Mouse (Mus musculus) G1E-ER4 (cell line): Measurements from ENCODE around the gene Blzf1. TPM values are rescaled to one million over a fixed set of nuclear protein-coding genes. Genes with fewer than 3 reads are reported as not detected.

Experiments used
- GATA1 ChIP-seq: IDR thresholded peaks from one replicate; pipeline ENCODE4 v1.8.0; 2012; ENCODE audit warnings: low read length, inconsistent platforms
- polyA plus RNA-seq: library from polyadenylated mRNA; stranded (reverse); fragments of >175 nt; gene quantifications from 2 replicates; pipeline ENCODE4 v1.2.3, GENCODE M21; 2012

Gene Blzf1
- polyA plus RNA-seq, 1 experiment, result 1.6 TPM

DNA sequence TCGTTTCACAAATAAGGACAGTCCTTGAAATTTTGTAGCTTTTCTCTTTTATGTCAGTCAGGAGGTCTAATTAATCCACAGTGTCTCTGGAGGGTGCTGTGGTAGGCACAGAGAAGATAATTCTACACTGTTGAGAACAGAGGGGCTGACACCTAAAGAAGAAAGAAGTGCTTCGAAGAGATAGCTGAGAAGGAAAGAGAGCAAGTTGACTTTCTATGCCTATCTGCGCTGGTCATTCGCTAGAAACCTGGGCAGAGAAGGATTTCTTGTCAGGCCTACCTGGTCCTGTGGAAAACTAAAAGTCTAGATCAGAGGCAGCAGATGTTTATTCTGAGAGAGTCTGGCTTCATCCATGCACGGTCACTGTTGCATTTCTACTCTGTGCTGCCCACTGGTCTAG, 6.8 kb upstream of the Blzf1 start:
- no peak for TF ChIP-seq GATA1

DNA sequence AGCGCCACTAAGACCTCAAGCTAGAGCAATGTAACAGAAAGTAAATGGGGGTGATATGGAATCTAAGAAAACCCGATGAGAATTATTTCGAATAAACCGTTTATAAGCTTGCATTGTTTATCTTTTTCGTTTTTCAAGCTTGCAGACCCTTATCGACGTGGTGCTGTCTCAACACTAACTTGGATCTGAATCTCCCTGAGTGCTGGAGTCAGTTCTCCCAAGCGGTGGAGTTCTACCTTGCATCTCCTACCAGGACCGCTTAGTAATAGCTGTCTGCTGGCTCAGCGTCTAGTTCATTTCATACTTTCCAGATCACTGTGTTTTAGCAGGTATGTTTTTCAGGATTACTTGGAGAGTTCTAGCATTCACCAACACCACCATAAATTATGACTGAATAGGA, 633 bp upstream of the Blzf1 start:
- no peak for TF ChIP-seq GATA1

DNA sequence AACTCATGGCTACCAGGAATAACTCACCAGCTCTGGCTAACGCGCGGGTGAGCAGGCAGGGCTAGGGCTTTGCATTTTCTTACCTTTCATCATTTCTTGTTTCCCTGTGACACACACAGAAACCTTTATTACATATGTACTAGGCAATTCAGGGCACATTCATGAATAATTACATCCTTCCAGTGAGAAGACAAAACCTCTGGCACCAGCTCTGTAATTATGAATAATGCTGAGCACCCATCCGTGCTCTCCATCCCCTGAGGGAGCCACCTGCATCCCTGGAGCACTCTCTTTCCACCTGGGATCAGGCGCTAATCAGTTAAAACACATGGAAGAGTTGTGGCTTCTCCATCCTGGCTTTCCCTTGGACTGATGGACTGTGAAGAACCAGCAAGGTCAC, 3.5 kb downstream of the Blzf1 start, which contains the start of gene Nme7:
Gene Nme7 (plus strand): TSS at position 301 of the 400 bp plus-strand sequence.
- no peak for TF ChIP-seq GATA1

DNA sequence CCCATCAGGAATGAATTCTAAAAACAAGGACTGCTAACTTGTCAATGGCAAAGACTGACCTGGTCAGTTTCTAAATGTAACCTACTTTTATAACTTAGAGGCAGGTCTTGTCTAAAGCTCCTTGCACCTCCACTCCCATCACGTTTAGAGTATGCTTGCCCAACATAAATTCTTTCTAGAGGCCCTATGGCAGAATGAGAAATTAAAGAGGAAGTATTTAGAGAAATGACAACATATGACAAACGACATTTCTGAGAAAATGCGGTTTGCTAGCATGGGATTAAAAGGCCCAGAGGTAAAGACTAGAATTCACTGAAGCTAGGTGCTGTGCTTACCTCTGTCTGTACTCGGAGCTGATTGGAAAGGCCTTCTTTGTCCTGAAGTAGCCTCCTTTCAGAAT, 5.3 kb downstream of the Blzf1 start:
- no peak for TF ChIP-seq GATA1

DNA sequence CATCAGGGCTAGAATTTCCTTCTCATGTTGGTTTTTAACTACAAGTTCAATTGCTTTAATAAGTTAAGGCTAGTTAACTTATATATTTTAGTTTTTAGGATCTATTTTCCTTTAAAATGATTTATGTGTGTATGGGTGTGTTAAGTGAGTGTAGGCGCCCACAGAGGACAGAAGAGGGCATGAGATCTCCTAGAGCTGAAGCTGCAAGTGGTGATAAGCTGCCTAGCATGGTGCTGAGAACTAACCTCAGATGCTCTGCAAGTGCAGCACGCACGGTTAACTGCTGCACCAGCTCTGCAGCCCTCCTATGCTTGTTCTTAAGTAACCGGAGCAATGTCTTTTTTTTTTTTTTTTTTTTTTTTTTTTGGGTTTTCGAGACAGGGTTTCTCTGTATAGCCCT, 10.8 kb downstream of the Blzf1 start:
- TF ChIP-seq GATA1, result no peak

DNA sequence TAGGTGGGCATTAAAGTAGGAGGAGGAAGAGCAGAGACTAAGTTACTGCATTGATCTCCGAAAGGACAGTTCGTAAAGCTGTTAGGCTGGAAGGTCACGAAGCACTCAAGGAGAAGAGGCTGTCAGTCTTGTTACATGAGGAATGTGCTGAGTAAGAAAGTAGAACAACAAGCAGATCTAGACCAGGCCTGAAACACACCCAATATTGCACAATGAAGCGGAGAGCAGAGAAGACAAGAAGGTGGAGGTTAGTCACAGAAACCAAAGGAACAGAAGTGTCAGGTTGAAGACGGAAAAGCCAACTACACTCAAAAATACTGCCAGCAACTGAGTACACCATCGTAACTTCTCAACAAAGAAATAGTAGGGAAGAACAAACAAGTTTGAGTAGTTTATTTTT, 13.2 kb downstream of the Blzf1 start:
- no peak for TF ChIP-seq GATA1

DNA sequence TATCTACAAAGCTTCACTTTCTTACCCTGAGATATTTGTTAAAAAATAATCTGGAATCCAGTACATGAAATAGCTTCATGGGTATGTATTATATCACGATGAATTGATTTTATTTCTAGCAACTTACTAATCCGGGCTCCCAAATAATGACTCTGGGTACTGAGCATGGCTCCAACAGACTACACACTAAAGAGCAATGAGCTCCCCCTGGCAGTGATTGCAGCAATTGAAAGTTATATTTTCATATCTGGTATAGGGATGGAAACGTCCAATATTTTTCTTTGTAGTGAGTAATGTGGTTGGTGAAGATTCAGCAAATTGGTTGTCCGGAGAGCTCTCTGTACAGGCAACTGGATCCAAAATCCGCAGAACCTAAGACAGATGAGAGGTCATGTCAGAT, 15.2 kb downstream of the Blzf1 start:
- TF ChIP-seq GATA1, result no peak

DNA sequence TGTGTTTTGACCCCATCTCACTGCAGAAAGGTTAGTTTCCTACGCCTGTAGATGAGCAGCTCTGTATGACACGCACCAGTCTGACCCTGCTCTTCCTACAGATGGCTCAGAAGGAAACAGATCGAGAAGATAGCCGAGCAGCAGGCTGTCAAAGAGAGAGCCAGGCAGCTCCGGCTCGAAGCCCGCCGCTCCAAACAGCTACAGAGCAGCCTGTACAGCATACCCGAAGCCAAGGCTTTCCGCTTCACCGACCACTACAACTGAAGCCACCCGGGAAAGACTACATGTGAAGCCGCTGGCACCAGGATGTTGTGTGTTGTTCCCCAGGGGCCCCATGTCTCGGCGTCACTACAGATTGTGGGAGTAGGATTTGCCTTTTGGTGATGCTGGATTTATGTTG, 19.9 kb downstream of the Blzf1 start:
- TF ChIP-seq GATA1, result no peak

DNA sequence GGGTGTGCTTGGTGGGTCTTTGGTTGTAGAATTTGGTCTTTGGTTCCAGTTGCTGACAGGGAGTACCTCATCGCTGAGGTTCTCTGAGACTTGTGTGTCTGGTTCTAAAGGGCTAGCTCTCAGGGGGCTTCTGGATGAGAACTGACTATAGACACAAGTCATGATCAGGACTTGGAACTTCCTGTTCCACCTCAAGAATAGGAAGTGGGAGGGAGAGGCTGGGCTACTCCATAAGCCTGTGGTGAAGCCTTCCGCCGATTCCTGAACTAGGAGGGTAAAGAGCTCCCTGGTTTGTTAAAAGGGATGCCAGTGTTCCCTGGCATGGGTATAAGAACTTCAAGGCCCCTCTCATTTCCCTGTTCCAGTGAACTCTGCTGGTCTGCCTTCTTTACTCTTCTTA, 23.3 kb downstream of the Blzf1 start:
- no peak for TF ChIP-seq GATA1

DNA sequence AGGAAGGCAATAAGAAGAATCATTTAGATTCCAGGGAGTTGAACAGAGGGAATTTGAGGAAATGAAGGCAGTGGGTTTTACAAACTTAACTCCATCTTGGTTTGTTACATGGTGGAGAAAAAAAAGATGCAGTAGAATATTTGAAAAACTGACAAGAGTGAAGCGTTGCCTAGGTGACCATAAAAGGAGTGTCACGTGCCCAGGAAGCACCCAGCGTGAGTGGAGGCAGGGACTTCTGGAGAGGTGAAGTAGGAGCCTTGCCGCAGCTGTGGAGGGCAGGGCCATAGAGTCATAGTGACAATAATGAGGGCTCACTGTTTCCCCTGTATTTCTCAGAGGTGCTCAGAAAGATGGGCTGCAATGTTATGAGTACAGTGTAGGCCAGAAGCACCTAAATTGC, 28.0 kb downstream of the Blzf1 start:
- no peak for TF ChIP-seq GATA1

DNA sequence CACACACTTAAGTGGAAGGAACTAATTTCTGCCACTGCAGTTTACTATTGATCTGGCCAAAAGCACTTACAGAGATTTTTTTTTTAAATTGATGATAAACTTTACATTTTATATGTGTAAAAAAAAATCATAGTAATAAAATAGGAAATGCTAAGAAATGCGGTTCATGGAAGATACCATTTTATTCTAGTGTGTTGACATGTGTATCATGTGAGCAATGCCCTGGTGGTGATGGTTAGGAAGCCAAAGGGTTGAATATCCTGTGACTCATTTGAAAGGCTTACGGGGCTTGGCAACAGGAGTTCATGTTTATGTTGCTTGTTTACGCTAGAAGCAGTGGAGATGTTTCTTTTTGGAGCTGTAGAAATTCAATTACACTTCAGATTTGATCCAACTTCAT, 30.7 kb downstream of the Blzf1 start:
- no peak for TF ChIP-seq GATA1

DNA sequence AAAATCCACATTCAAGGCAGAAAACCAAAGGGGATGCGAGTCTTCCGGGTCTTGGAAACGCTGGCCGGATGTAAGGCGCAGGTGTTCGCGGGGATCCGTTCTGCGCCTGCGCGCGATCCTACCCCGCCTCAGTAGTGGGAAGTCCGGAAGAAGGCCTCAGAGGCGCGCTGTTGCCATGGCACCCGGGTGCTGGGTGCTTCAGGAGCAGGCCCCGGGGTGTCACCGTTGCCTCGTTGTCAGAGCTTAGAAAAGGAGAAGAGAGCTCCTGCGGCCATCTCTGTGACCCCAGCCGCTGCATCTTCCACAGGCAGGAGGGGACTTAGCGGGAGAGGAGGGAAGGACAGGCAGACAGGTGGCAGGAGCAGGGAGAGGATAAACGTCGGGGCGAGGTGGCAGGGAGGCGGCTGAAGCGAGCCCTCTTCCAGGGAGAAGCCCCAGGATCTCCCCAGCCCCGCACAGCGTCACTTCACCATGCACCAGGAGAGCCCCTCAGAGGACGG, 31.8 kb downstream of the Blzf1 start, which contains the start of gene Ccdc181:
Gene Ccdc181 (plus strand): TSS at position 131 of the 500 bp plus-strand sequence.
- TF ChIP-seq GATA1, result no peak

DNA sequence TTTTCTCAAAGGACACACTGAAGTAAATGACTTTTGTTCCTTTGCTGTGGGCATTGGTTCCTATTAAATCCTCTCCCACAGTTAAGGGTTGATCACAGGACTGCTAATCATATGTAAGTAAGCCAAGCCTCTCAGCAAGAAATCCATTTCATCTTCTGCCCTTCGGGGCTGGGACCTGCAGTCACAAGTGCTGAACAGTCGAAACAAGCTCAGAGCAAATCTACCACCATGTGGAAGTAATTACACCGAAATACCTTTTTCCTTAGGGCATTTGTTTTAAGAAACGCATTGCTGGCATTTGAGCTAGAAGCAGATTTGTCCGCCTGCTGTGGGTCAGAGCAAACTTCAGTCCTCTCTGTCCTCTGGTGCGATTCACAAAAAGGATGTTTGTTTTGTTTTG, 33.6 kb downstream of the Blzf1 start:
- TF ChIP-seq GATA1, result no peak

DNA sequence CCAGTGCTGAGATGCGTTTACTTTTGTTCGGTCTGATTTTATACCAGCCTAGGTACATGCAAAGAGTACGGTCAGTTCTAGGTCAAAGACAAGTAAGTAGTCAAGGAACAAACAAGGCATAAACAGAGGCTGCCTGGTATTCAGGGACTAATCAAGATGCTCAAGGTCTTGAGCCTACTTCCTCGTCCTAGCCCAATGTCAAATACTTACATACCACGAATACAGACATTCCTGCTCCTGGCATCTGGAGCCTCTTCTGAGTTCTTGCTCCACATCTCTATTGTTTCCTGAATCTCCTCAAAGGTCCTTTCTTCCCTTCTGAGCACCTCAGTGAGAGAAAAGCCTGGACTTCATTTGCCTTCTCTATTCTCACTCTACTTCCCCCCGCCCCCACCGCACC, 36.3 kb downstream of the Blzf1 start:
- TF ChIP-seq GATA1, result no peak

DNA sequence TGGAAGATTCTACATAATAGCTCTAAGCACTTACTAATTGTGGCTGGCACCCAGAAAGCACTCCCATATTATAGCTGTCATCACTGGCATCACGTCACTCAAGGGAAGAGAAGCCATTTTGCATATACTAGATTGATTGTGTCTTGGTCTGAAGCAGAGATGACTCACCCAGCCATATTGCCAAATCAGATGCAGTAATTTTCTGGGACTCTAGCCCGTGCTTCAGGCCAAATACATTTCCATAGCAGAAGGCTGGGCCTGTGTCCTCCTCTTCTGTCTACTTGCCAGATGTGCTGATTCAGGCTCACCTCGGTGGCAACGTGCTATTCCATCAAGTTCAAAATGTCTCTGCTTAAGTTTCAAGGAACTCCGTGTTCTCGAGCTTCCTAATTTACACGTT, 45.7 kb downstream of the Blzf1 start:
- no peak for TF ChIP-seq GATA1

DNA sequence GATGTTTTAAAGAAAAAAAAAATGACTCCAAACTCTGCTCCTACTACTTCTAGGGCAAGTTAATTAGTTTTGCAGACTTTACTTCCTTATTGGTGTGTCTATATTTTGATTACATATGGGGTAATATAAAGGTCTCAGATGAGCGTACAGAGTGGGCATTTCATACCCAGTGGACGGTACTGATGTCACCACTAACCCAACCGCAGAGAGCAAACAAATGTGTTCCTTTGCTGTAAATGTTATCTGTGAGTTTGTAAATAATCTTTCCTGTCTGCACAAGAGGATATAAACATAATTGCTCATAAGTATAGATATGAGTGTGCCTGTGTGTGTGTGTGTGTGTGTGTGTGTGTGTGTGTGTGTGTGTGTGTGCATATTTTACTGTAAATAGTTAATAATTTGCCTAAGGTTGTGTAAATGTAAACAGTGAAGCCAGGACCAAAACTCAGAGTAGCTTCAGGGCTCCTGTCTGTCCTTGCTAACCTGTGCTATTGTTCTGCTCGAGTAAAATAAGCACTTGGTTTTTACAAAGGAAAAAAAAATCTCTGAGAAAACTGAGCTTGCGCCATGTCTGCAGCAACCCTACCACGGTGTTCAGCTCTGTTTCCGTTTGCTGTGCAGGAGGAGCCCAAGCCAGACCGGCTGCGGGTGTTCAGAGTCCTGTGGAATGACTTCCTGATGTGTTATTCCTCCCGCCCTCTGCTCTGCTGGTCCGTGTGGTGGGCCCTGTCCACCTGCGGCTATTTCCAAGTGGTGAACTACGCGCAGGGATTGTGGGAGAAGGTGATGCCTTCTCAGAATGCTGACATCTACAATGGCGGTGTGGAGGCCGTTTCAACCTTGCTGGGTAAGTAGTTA, 46.9 kb downstream of the Blzf1 start:
- no peak for TF ChIP-seq GATA1

DNA sequence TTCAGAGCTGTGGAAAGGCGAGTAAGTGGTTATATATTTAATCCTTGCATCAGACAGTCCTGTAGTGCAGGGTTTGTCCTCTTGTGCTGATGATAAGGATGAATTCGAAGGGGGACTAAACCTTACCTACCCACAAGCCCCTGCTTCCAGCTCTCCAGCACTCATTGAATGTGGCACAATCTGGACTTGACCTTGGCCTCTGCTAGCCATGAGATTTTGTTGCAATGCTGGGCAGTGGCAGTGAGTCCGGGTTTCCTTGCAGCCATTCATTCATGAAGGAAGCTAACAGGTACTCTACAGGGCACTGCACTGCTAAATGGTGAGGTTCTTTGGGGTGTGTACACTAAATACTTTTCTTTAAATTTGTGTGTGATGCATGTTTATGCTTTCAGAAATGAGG, 52.5 kb downstream of the Blzf1 start:
- no peak for TF ChIP-seq GATA1
